Mouse (Mus musculus) hindlimb bud, embryonic 11.5 days (tissue): ENCODE measurements around the gene Rasgef1a.

Source experiments
- DNase-seq: peaks from one replicate; pipeline ENCODE4 v3.0.0-alpha.2; 2012; ENCODE audit warnings: low read depth, low spot score; ENCODE audit errors: extremely low spot score

Gene Rasgef1a

GRCm38 (mm10) chr6:118070321-118071012 lies 59.2 kb downstream of the Rasgef1a start:
- DNase-seq = no peak

DNA sequence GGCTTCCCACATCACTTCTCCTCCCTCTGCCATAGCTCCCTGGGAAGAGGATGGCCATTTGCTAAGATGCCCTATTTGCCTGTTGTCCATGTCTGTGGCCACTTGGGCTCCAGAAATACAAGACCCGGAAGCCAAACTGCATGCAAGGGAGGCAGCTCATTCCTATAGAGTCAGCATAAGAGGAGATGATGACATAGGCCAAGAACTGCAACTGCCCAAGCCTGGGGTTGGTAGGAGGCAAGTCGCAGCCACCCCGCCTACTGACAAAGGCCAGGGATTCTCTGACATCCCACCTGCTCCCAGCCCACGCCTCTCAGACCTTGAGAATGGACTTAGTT lies 59.7 kb downstream of the Rasgef1a start:
- no peak for DNase-seq

- no peak for DNase-seq
Observed at GRCm38 (mm10) chr6:118071416-118071815, 60.2 kb downstream of the Rasgef1a start.

DNA sequence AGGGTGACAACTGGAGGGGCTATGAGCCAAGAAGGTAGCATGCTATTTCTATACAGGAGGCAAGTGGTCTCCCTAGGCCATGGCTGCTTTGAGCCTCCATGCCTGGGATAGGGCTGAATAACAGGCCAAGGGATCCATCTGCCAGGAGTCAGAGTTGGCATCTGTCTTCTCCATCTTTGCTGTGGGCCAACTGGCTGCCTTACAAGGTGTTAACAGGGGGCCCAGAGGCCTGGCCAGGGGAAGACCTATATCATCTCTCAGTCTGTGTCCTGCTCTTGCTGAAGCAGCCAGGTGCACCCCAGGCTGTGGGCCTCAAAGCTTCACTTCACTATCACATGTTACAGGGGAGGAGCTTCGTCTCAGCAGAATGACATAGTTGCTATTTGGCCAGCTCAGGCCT lies 60.9 kb downstream of the Rasgef1a start:
- DNase-seq = no peak

GRCm38 (mm10) chr6:118074151-118074550 lies 62.9 kb downstream of the Rasgef1a start:
- DNase-seq = no peak

GRCm38 (mm10) chr6:118076256-118076655 lies 65.0 kb downstream of the Rasgef1a start:
- DNase-seq = no peak

DNA sequence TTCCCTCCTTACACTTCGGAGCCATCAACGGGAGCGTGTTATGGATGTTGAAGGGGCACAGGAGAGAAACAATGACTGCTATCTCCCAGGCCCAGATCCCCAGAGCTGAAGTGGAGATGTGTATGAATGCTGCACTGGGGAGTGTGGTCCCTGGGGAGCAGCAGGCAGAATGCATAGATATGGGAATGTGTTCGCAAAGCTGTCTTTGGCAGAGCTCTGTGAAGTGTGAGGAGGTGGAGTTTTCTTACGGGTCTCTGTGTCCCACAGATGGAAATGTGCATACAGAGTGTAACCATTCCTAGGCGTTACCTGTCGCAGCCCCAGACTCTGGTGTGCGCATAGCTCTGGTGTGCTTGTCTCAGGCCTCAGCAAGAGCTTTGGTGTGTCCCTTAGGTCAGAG lies 65.5 kb downstream of the Rasgef1a start:
- DNase-seq = no peak

DNA sequence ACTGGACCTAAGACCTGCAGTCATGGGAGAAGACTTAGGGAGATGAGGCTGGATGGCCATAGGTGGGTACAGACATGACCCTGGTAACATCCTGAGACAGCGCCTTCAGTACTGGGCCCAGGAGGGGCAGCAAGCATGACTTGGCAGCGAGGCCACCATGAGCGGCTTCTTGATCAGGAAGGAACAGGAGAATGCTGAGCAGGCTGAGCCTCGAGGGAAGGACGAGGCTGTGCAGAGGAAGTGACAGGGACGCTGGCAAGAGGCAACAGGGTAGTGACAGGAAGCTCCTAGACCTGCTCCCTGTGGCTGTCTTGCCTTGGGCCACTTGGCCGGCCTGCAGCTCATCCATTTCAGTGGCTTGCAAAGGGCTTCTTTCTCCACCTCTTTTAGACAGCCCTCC lies 66.2 kb downstream of the Rasgef1a start:
- no peak for DNase-seq

GRCm38 (mm10) chr6:118078751-118079150 lies 67.5 kb downstream of the Rasgef1a start:
- DNase-seq = no peak

DNA sequence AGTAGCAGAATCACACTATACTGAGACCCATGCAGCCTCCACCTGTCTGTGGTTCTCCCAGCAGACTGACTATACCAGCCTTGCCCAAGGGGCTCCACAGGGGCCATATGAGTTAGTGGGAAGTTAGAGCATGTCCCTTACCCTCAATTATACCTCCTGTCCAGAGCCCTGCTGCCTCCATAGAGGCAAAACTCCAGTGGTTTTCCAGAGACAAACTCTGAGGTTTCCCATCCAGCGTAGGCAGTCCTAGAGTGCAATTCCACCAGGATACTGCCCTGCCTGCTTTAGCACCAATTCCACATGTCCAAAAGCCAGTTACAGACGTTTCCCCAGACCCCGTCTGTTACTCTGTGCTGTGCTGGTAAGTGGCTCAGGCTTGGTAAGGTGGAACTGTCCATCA lies 68.1 kb downstream of the Rasgef1a start:
- no peak for DNase-seq

DNA sequence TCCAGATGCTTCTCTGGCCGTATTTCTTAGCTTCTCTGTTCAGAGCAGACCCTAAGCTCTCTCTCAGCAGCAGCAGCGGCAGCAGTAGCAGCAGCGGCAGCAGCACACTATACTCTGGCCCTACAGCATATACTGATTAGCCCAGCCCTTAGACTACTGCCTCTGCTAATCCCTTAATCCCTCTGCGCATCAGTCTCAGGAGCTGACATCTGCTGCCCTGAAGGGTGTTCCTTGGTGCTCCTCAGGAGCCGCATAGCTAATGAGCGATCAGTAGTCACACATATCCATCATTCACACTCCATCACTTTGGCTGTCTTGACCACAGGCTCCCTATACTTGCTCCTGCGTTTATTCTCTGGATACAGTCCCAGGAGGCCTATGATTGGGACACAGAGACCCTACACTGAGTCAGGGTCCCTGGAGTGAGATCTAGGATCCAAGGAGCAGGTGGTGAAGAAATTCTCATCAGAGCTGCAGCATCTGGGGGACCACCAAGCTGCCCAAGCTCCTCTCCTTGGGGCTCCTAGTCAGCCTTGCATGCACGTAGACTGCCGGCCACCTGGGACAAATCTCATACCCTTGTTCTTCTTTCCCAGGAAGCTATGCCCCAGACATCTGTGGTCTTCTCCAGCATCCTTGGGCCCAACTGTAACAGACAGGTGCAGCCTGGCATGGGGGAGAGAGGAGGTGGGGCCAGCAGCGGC lies 68.7 kb downstream of the Rasgef1a start:
- no peak for DNase-seq

DNA sequence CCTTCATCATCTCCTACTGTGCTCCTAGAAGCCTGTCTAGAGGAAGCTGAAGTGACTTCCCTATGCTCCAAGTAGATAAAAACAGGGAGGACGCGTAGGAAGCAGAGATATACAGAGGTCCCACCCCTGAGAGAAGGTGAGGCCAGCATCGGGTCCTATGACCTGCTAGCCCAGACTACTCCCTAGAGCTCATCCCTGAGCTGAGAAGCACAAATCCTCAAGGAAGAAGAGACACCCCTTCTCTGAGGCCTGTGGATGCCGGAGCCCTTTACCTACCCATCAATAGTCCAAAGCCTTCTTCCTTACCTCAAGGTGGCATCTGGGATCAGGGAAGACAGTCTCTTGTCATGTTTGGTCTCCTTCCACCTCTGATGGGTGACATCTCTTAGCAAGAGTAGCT lies 69.5 kb downstream of the Rasgef1a start:
- no peak for DNase-seq

- no peak for DNase-seq
Observed at GRCm38 (mm10) chr6:118082384-118082783, 71.1 kb downstream of the Rasgef1a start.

GRCm38 (mm10) chr6:118083608-118084007 lies 72.4 kb downstream of the Rasgef1a start:
- no peak for DNase-seq

DNA sequence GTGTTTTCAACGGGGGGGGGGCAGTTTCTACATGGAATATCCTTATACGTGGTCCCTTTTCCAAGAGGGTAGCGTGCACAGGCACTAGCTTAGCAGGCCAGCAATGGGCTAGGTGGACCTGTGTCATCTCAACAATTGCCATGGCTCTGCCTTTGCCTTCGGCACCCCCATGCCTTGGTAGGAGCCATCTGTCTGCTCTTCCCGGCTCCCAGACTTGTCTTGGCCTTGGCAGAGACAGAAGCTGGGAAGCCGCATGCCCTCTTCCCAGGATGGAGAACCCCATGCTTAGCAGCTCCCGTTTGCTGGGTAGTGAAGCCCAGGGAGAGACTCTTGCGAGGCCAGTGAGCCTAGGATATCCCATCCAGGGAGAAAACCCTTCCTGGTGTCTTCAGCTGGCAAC lies 73.4 kb downstream of the Rasgef1a start:
- DNase-seq = no peak

GRCm38 (mm10) chr6:118087955-118088354 lies 76.7 kb downstream of the Rasgef1a start:
- no peak for DNase-seq

DNA sequence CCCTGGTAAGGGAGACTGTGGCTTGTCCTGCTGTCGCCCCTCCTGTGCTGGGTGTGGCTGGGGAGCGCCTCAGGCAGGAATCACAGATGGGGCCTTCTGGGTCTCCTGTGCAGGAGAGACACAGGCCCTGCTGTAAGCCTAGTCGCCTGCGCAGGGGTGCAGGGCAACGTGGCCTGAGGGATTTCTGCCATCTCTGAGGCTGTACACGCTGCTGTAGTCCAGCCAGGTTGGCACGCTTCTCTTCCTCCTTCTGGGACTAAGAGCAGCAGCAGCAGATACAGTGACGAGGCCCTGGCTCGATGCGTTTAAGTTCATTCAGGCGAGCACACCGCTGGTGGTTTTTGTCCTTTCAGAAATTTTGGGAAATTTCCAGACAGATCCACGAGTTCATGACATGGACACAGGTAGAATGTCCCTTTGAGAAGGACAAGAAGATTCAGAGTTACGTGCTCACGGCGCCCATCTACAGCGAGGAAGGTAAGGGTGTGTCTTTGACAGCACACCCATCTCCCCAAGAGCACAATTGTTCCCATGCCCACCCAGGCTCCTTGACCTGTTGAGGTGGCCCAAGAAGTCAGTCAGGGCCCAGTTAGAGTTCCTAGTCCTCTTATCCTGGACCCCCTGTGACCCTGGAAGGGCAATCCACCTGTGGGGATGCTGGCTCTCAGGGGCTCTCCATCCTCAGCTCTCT lies 77.7 kb downstream of the Rasgef1a start:
- DNase-seq = no peak

GRCm38 (mm10) chr6:118090827-118091226 lies 79.6 kb downstream of the Rasgef1a start:
- DNase-seq = no peak

- no peak for DNase-seq
Observed at GRCm38 (mm10) chr6:118097765-118098365, 86.6 kb downstream of the Rasgef1a start.

GRCm38 (mm10) chr6:118099311-118099802 lies 88.1 kb downstream of the Rasgef1a start:
- DNase-seq = no peak

- DNase-seq = no peak
Observed at GRCm38 (mm10) chr6:118111810-118112209, 100.6 kb downstream of the Rasgef1a start.

- no peak for DNase-seq
Observed at GRCm38 (mm10) chr6:118122767-118123166, 111.5 kb downstream of the Rasgef1a start.
